Mouse (Mus musculus): ENCODE results near the gene Ivl. TPM values are rescaled to one million over a fixed set of nuclear protein-coding genes. Genes with fewer than 3 reads are reported as not detected.

Gene Ivl
- 0.31 TPM in 1 of 2 replicates, not detected in the other for polyA plus RNA-seq (2012; rRNA removed; ENCODE audit: low replicate concordance)

GRCm38 (mm10) chr3:92573449-92574041 lies at the start of gene Ivl:
TSS of gene Ivl (minus strand) at chr3:92573735.

DNA sequence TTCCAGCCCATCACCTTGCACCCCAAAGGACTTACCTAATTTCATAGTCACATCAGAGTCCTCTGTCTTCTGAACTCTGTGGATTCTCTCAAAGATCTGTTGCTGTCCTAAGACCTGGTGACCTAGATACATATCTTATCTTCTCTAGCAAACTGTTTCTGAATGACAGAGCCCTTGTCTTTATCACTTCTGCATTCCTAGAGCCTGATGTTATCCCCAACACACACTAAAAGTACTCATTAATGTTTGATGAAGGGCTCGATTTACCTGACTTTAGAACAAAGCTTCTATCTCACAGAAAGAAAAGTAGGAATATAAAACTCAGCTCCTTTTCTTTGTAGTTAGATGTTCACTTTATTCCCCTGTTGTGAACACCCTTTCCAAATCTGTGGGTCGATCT lies 48.0 kb upstream of the Ivl start, which contains the start of gene Lce6a:
Gene Lce6a (minus strand): TSS at position 101 of the 400 bp plus-strand sequence.

DNA sequence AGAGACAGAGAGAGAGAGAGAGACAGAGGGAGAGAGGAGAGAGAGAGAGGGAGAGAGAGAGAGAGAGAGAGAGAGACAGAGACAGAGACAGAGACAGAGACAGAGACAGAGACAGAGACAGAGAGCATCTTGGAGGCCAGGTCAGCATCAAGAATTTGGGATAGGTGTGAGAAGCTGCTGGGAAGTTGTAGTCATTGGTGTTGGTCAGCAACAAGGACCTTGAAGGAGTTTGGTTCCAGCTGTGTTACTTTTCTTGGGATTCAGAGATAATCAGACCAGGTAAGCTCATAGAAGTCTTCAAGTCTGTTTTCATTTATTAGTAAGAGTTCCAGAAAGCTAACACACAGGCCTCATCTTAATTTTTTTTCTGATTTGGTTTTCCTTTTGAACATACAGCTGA lies 33.9 kb upstream of the Ivl start, which contains the start of gene 2210017I01Rik:
Gene 2210017I01Rik (minus strand): TSS at position 101 of the 400 bp plus-strand sequence.

GRCm38 (mm10) chr3:92588858-92589257 lies 15.3 kb upstream of the Ivl start, which contains the start of gene Smcp:
TSS of gene Smcp (minus strand) at chr3:92588997.

GRCm38 (mm10) chr3:92534411-92534810 lies 39.1 kb downstream of the Ivl start, which contains the start of gene 2310046K23Rik:
TSS of gene 2310046K23Rik (minus strand) at chr3:92534511.

Other genes starting within 250 kb of the Ivl start
- 0.63 TPM in 1 of 2 replicates, not detected in the other for gene Sprr2d, start 234.6 kb downstream of the Ivl start, polyA plus RNA-seq (2012; rRNA removed; ENCODE audit: low replicate concordance)
- 0.60 TPM in 1 of 2 replicates, not detected in the other for gene Sprr2e, start 221.6 kb downstream of the Ivl start, polyA plus RNA-seq (2012; rRNA removed; ENCODE audit: low replicate concordance)
- 2.5 and 478 TPM in 2 replicates for gene Sprr2f, start 208.5 kb downstream of the Ivl start, polyA plus RNA-seq (2012; rRNA removed; ENCODE audit: low replicate concordance)
- gene Sprr2h, start 188.1 kb downstream of the Ivl start, polyA plus RNA-seq (2012; rRNA removed; ENCODE audit: low replicate concordance) = not detected in 2 replicates
- not detected in 2 replicates for gene Sprr2i, start 165.7 kb downstream of the Ivl start, polyA plus RNA-seq (2012; rRNA removed; ENCODE audit: low replicate concordance)
- not detected in 2 replicates for gene Sprr2j-ps, start 155.7 kb downstream of the Ivl start, polyA plus RNA-seq (2012; rRNA removed; ENCODE audit: low replicate concordance)
- gene Gm9774, start 144.3 kb downstream of the Ivl start, polyA plus RNA-seq (2012; rRNA removed; ENCODE audit: low replicate concordance) = 9.2 and 13.3 TPM in 2 replicates
- gene Sprr2k, start 141.2 kb downstream of the Ivl start, polyA plus RNA-seq (2012; rRNA removed; ENCODE audit: low replicate concordance) = not detected in 2 replicates
- not detected in 2 replicates for gene Sprr1b, start 134.9 kb downstream of the Ivl start, polyA plus RNA-seq (2012; rRNA removed; ENCODE audit: low replicate concordance)
- gene Sprr3, start 115.0 kb downstream of the Ivl start, polyA plus RNA-seq (2012; rRNA removed; ENCODE audit: low replicate concordance) = 0.09 TPM in 1 of 2 replicates, not detected in the other
- gene Sprr1a, start 87.8 kb downstream of the Ivl start, polyA plus RNA-seq (2012; rRNA removed; ENCODE audit: low replicate concordance) = 0.37 and 22.2 TPM in 2 replicates
- gene Sprr4, start 73.2 kb downstream of the Ivl start, polyA plus RNA-seq (2012; rRNA removed; ENCODE audit: low replicate concordance) = not detected in 2 replicates
- gene 2310046K23Rik, start 39.2 kb downstream of the Ivl start, polyA plus RNA-seq (2012; rRNA removed; ENCODE audit: low replicate concordance) = not detected in 2 replicates
- gene Smcp, start 15.3 kb upstream of the Ivl start, polyA plus RNA-seq (2012; rRNA removed; ENCODE audit: low replicate concordance) = not detected in 2 replicates
- not detected in 2 replicates for gene 2210017I01Rik, start 33.8 kb upstream of the Ivl start, polyA plus RNA-seq (2012; rRNA removed; ENCODE audit: low replicate concordance)
- not detected in 2 replicates for gene Lce6a, start 47.9 kb upstream of the Ivl start, polyA plus RNA-seq (2012; rRNA removed; ENCODE audit: low replicate concordance)
- gene Lce1a1, start 74.6 kb upstream of the Ivl start, polyA plus RNA-seq (2012; rRNA removed; ENCODE audit: low replicate concordance) = not detected in 2 replicates
- not detected in 2 replicates for gene Lce1b, start 83.2 kb upstream of the Ivl start, polyA plus RNA-seq (2012; rRNA removed; ENCODE audit: low replicate concordance)
- not detected in 2 replicates for gene Lce1a2, start 96.6 kb upstream of the Ivl start, polyA plus RNA-seq (2012; rRNA removed; ENCODE audit: low replicate concordance)
- not detected in 2 replicates for gene Lce1c, start 105.5 kb upstream of the Ivl start, polyA plus RNA-seq (2012; rRNA removed; ENCODE audit: low replicate concordance)
- not detected in 2 replicates for gene Lce1d, start 113.5 kb upstream of the Ivl start, polyA plus RNA-seq (2012; rRNA removed; ENCODE audit: low replicate concordance)
- not detected in 2 replicates for gene Lce1e, start 135.3 kb upstream of the Ivl start, polyA plus RNA-seq (2012; rRNA removed; ENCODE audit: low replicate concordance)
- gene Lce1f, start 146.6 kb upstream of the Ivl start, polyA plus RNA-seq (2012; rRNA removed; ENCODE audit: low replicate concordance) = not detected in 2 replicates
- gene Gm38119, start 165.4 kb upstream of the Ivl start, polyA plus RNA-seq (2012; rRNA removed; ENCODE audit: low replicate concordance) = not detected in 2 replicates
- not detected in 2 replicates for gene Lce1g, start 178.6 kb upstream of the Ivl start, polyA plus RNA-seq (2012; rRNA removed; ENCODE audit: low replicate concordance)
- gene Lce1h, start 191.3 kb upstream of the Ivl start, polyA plus RNA-seq (2012; rRNA removed; ENCODE audit: low replicate concordance) = not detected in 2 replicates
- not detected in 2 replicates for gene Lce1i, start 205.2 kb upstream of the Ivl start, polyA plus RNA-seq (2012; rRNA removed; ENCODE audit: low replicate concordance)
- gene Lce1j, start 216.8 kb upstream of the Ivl start, polyA plus RNA-seq (2012; rRNA removed; ENCODE audit: low replicate concordance) = not detected in 2 replicates
- not detected in 2 replicates for gene Lce1k, start 234.2 kb upstream of the Ivl start, polyA plus RNA-seq (2012; rRNA removed; ENCODE audit: low replicate concordance)